In the genomic region with DNA sequence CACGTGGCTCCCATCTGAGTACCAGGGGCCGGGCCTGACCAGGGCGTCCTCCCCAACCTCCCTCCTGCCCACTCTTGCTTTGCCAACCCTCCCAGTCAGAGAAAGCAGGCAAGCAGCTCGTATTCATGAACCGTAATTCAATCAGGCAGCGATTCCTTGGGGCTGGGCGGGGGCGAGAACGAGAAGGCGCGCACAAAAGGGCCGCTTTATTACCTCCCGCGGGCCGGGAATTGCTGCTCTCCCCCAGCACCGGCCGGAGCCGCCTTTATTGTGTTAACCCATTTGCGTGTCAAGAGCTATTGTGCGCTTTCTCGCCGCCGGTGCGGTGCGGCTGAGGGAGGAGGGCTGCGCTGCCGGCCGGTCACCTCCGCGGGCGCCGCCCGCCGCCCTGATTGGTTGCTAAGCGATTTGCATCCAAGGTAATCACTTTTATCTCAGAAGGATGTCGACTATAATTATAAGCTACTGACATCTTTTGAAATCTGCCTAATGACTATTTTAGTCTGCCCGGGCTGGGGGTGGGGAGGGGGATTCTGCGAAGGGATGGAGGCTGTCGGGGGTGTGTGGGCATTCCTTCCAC, we compare ENCODE assay signal across 8 mouse cellular contexts. TPM values are rescaled to one million over a fixed set of nuclear protein-coding genes. Genes with fewer than 3 reads are reported as not detected.
DNase-seq lines count a peak whose midpoint lies in the region; ATAC-seq lines count a peak whose summit lies in the region.

No protein-coding gene starts in this region.

- H3K4me1 ChIP-seq in kidney, embryonic 14.5 days (ENCODE audit: control insufficient read depth, insufficient read depth, low read length) = peaks cover 66% of the 10 kb centered on the region
- peaks cover 71% of the 10 kb centered on the region for H3K4me1 ChIP-seq in hindbrain, embryonic 16.5 days (ENCODE audit: control insufficient read depth, insufficient read depth, low read depth, low read length)
- peaks cover 65% of the 10 kb centered on the region for H3K4me1 ChIP-seq in midbrain, embryonic 16.5 days (ENCODE audit: control insufficient read depth, insufficient read depth, low read length)

- H3K4me3 ChIP-seq in kidney, embryonic 14.5 days (ENCODE audit: low read length) = peak overlapping the region; percentile 39
- peak overlapping the region; percentile 57 for H3K4me3 ChIP-seq in hindbrain, embryonic 16.5 days (ENCODE audit: low read length)
- peak overlapping the region; percentile 59 for H3K4me3 ChIP-seq in midbrain, embryonic 16.5 days (ENCODE audit: low read depth, low read length)

- peak overlapping the region; percentile 55 for H3K4me2 ChIP-seq in kidney, embryonic 14.5 days (replicated peaks; ENCODE audit: low read depth, low read length)
- peak overlapping the region; percentile 74 for H3K4me2 ChIP-seq in hindbrain, embryonic 16.5 days (ENCODE audit: low read length)
- peak overlapping the region; percentile 86 for H3K4me2 ChIP-seq in midbrain, embryonic 16.5 days (ENCODE audit: low read length)

- no peak for ATAC-seq in kidney, embryonic 14.5 days (ENCODE audit: low FRiP score, low TSS enrichment)
- 0 out of 2 replicates have a peak, but pooled peaks have one; percentile 8 for ATAC-seq in hindbrain, embryonic 16.5 days
- 0 out of 2 replicates have a peak, but pooled peaks have one; percentile 2 for ATAC-seq in midbrain, embryonic 16.5 days
- ATAC-seq in monocyte, adult 5-6 weeks (replicated peaks; ENCODE audit: insufficient number of reproducible peaks, low FRiP score, low TSS enrichment, poor library complexity, severe bottlenecking) = no peak

- H3K27ac ChIP-seq in kidney, embryonic 14.5 days (ENCODE audit: low read depth, low read length) = 0 out of 2 replicates have a peak overlapping the region, but pooled peaks have one; percentile 20
- peak overlapping the region; percentile 83 for H3K27ac ChIP-seq in hindbrain, embryonic 16.5 days (ENCODE audit: low read depth, low read length)
- peak overlapping the region; percentile 87 for H3K27ac ChIP-seq in midbrain, embryonic 16.5 days (ENCODE audit: low read length)

- H3K27me3 ChIP-seq in kidney, embryonic 14.5 days (ENCODE audit: control insufficient read depth, insufficient read depth, low read length) = no peaks in the 10 kb centered on the region; the same call in 1 of the 2 replicates
- H3K27me3 ChIP-seq in hindbrain, embryonic 16.5 days (replicated peaks; ENCODE audit: control insufficient read depth, insufficient read depth, low read length) = no peaks in the 10 kb centered on the region
- no peaks in the 10 kb centered on the region for H3K27me3 ChIP-seq in midbrain, embryonic 16.5 days (ENCODE audit: control insufficient read depth, insufficient read depth, low read depth, low read length)

- peak overlapping the region; percentile 19; the same call in 1 of the 2 replicates for H3K9ac ChIP-seq in kidney, embryonic 14.5 days (ENCODE audit: low read depth, low read length)
- peak overlapping the region; percentile 70 for H3K9ac ChIP-seq in hindbrain, embryonic 16.5 days (ENCODE audit: low read depth, low read length)
- peak overlapping the region; percentile 76 for H3K9ac ChIP-seq in midbrain, embryonic 16.5 days (ENCODE audit: low read depth, low read length)

- WGBS in kidney, embryonic 14.5 days = 2% methylated on average over 39 of the region's 39 CpGs
- under 1% methylated on average over 39 of the region's 39 CpGs for WGBS in hindbrain, embryonic 16.5 days
- 1% methylated on average over 39 of the region's 39 CpGs for WGBS in midbrain, embryonic 16.5 days

- no peaks in the 10 kb centered on the region for H3K9me3 ChIP-seq in kidney, embryonic 14.5 days (ENCODE audit: control insufficient read depth, low read length)
- no peaks in the 10 kb centered on the region for H3K9me3 ChIP-seq in hindbrain, embryonic 16.5 days (ENCODE audit: control insufficient read depth, low read length)
- H3K9me3 ChIP-seq in midbrain, embryonic 16.5 days (replicated peaks; ENCODE audit: control insufficient read depth, low read length, poor library complexity, severe bottlenecking) = no peaks in the 10 kb centered on the region

- H3K36me3 ChIP-seq in kidney, embryonic 14.5 days (ENCODE audit: control insufficient read depth, insufficient read depth, low read length) = no peaks in the 10 kb centered on the region
- H3K36me3 ChIP-seq in hindbrain, embryonic 16.5 days (ENCODE audit: control insufficient read depth, insufficient read depth, low read length) = no peaks in the 10 kb centered on the region
- H3K36me3 ChIP-seq in midbrain, embryonic 16.5 days (ENCODE audit: control insufficient read depth, insufficient read depth, low read length) = no peaks in the 10 kb centered on the region

- DNase-seq in kidney, postnatal 10 days = no peak
- DNase-seq in embryo, embryonic 10 days (ENCODE audit: low spot score) = peak; percentile 80
- DNase-seq in ovary, postnatal 14 days (ENCODE audit: low spot score) = no peak
- DNase-seq in ovary, postnatal 36 days (ENCODE audit: low spot score) = no peak

RNA-seq across cellular contexts. Expression of a gene that starts 3.7 kb away (rescaled TPM):
- 5.6 and 5.8 TPM in 2 replicates for polyA plus RNA-seq in kidney, embryonic 14.5 days (2014; fragmentation: Nextera tagmentation; extraction: Ambion mirVana)
- 4.7 and 4.9 TPM in 2 replicates for polyA plus RNA-seq in hindbrain, embryonic 16.5 days (2015; fragmentation: Nextera tagmentation; extraction: Ambion mirVana)
- 5.3 and 6.0 TPM in 2 replicates for polyA plus RNA-seq in midbrain, embryonic 16.5 days (2015; fragmentation: Nextera tagmentation; extraction: Ambion mirVana)
- 0.75 TPM in 1 of 3 replicates, not detected in the others for total RNA-seq in monocyte, adult 5-6 weeks (2017)

Comparison
In these comparisons a context has a peak if more than half of its experiments do, and no peak if none do; other contexts are left out.
1. ATAC-seq: peak in hindbrain, embryonic 16.5 days (single experiment) and midbrain, embryonic 16.5 days (single experiment); none in kidney, embryonic 14.5 days (single experiment) and monocyte, adult 5-6 weeks (single experiment).
2. H3K27ac ChIP-seq: peak in every context shown above with its lines; median percentile 87 in midbrain, embryonic 16.5 days; 83 in hindbrain, embryonic 16.5 days; 20 in kidney, embryonic 14.5 days.
3. H3K9ac ChIP-seq: peak in every context shown above with its lines; median percentile 76 in midbrain, embryonic 16.5 days; 70 in hindbrain, embryonic 16.5 days; 19 in kidney, embryonic 14.5 days.
4. Peak in every context shown above with its lines, with median percentiles within 50 percentile points of each other: H3K4me2 ChIP-seq and H3K4me3 ChIP-seq.